Mouse (Mus musculus): ENCODE data around the gene Mrpl49. TPM values are rescaled to one million over a fixed set of nuclear protein-coding genes. Genes with fewer than 3 reads are reported as not detected.

The Mrpl49 gene
- polyA plus RNA-seq, 1 experiment from 2014 or later: 67.4 TPM

GRCm38 (mm10) chr19:6068951-6069350 is 11.4 kb upstream of the Mrpl49 start:
- WGBS: 74% methylated on average over 4 of the region's 4 CpGs
- H3K36me3 ChIP-seq (ENCODE audit: control insufficient read depth, insufficient read depth): peaks cover 25% of the 10 kb centered on the region
- H3K4me3 ChIP-seq (ENCODE audit: low read length): no peak overlapping the region

GRCm38 (mm10) chr19:6067724-6068415 is 10.3 kb upstream of the Mrpl49 start, which contains the start of gene Tm7sf2:
Gene Tm7sf2, minus strand, starts transcription at chr19:6068373.
- peak within 1 kb of the TSS; percentile 54 for H3K4me3 ChIP-seq (ENCODE audit: low read length)
- peak; percentile 92 for ATAC-seq (replicated peaks; ENCODE audit: extremely low read depth, insufficient read depth, low FRiP score)
- peak within 1 kb of the TSS; percentile 38 for H3K27ac ChIP-seq (ENCODE audit: low read length)
- no peaks in the 10 kb centered on the region for H3K27me3 ChIP-seq (ENCODE audit: control insufficient read depth, insufficient read depth, low read length)
- peak within 1 kb of the TSS; percentile 73 for H3K9ac ChIP-seq (ENCODE audit: low read length)
- peaks cover 16% of the 10 kb centered on the region for H3K4me1 ChIP-seq (ENCODE audit: control insufficient read depth, insufficient read depth, low read length)
- peak within 1 kb of the TSS; percentile 95 for H3K4me2 ChIP-seq (ENCODE audit: low read depth, low read length)
- H3K9me3 ChIP-seq (replicated peaks; ENCODE audit: control insufficient read depth, low read length): no peaks in the 10 kb centered on the region
- peaks cover 24% of the 10 kb centered on the region for H3K36me3 ChIP-seq (ENCODE audit: control insufficient read depth, insufficient read depth)
- 9% methylated on average over 33 of the region's 33 CpGs for WGBS

More at GRCm38 (mm10) chr19:6068951-6069350, 11.4 kb upstream of the Mrpl49 start:
- Histone ChIP-seq H3K9ac (ENCODE audit: low read length) (no peak overlapping the region), H3K4me2 (ENCODE audit: low read depth, low read length) (no peak overlapping the region), H3K4me1 (ENCODE audit: control insufficient read depth, insufficient read depth, low read length) (peaks cover 14% of the 10 kb centered on the region), H3K9me3 (replicated peaks; ENCODE audit: control insufficient read depth, low read length) (no peaks in the 10 kb centered on the region), H3K27ac (ENCODE audit: low read length) (no peak overlapping the region), H3K27me3 (ENCODE audit: control insufficient read depth, insufficient read depth, low read length) (no peaks in the 10 kb centered on the region)
- ATAC-seq (replicated peaks; ENCODE audit: extremely low read depth, insufficient read depth, low FRiP score): no peak

DNA sequence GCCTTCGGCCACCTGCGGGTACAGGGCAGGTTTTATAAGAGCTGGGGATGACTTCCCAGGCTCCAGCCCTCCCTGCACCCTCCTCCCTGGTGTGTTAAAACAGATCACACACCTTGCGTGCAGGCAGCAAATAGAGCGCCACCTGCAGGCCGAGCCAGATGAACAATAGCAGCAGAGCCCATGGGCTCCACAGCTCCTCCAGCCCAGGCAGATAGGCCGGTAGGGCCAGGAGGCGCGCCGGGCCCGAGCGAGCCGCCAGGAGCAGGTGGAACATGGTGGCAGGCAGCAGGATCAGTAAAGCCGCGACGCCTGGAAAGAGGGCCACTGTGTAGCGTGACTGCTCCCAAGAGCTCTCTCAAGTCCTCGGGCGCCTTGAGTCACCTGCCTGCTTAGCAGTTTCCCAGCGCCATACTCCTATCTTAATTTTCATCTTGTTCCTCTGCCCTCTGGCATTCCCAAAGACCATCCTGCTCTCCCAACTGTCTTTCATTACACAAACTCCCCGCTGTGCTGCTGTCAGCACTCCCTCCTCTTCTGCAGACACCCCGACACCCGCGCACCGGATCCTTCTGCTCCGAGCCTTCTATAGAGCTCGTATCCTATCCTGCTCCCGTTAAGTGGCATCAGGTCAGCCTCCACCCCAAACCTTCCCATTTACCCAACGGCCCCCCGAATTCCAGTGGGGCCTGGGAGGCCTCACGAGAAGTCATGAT is 9.6 kb upstream of the Mrpl49 start:
- Histone ChIP-seq H3K36me3 (ENCODE audit: control insufficient read depth, insufficient read depth) (peaks cover 21% of the 10 kb centered on the region), H3K9me3 (replicated peaks; ENCODE audit: control insufficient read depth, low read length) (no peaks in the 10 kb centered on the region), H3K4me1 (ENCODE audit: control insufficient read depth, insufficient read depth, low read length) (peaks cover 23% of the 10 kb centered on the region), H3K27me3 (ENCODE audit: control insufficient read depth, insufficient read depth, low read length) (no peaks in the 10 kb centered on the region), H3K4me2 (ENCODE audit: low read depth, low read length) (peak overlapping the region; percentile 95), H3K4me3 (ENCODE audit: low read length) (peak overlapping the region; percentile 54), H3K9ac (ENCODE audit: low read length) (peak overlapping the region; percentile 73), H3K27ac (ENCODE audit: low read length) (peak overlapping the region; percentile 21)
- ATAC-seq (replicated peaks; ENCODE audit: extremely low read depth, insufficient read depth, low FRiP score): peak; percentile 33
- under 1% methylated on average over 30 of the region's 30 CpGs for WGBS

DNA sequence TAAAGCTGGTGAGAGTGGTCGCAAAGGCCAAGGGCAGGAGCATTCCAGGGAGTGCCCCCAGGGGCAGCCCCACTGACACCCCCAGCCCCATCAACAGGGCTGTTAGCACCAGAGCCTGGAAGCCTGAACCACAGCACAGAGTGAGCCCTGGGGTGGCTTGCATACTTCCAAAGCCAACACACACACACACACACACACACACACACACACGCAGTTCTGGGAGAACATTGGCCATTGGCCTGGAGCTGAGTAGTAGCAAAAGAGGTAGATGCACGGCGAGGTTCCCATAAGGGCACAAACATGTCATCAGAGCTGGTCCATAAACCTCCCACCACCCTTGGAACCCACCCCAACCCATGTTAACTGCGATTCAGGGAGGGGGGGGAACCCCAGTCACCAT is 9.0 kb upstream of the Mrpl49 start:
- peaks cover 25% of the 10 kb centered on the region for H3K4me1 ChIP-seq (ENCODE audit: control insufficient read depth, insufficient read depth, low read length)
- peak overlapping the region; percentile 95 for H3K4me2 ChIP-seq (ENCODE audit: low read depth, low read length)
- no peaks in the 10 kb centered on the region for H3K27me3 ChIP-seq (ENCODE audit: control insufficient read depth, insufficient read depth, low read length)
- no peak for ATAC-seq (replicated peaks; ENCODE audit: extremely low read depth, insufficient read depth, low FRiP score)
- 24% methylated on average over 5 of the region's 5 CpGs for WGBS
- H3K9me3 ChIP-seq (replicated peaks; ENCODE audit: control insufficient read depth, low read length): no peaks in the 10 kb centered on the region
- peak overlapping the region; percentile 73 for H3K9ac ChIP-seq (ENCODE audit: low read length)
- peaks cover 21% of the 10 kb centered on the region for H3K36me3 ChIP-seq (ENCODE audit: control insufficient read depth, insufficient read depth)
- no peak overlapping the region for H3K27ac ChIP-seq (ENCODE audit: low read length)
- H3K4me3 ChIP-seq (ENCODE audit: low read length): peak overlapping the region; percentile 54

- Histone ChIP-seq H3K9me3 (replicated peaks; ENCODE audit: control insufficient read depth, low read length) (no peaks in the 10 kb centered on the region), H3K4me1 (ENCODE audit: control insufficient read depth, insufficient read depth, low read length) (peaks cover 33% of the 10 kb centered on the region)
- 91% methylated on average over 6 of the region's 6 CpGs for WGBS
These were observed 5.5 kb upstream of the Mrpl49 start for GRCm38 (mm10) chr19:6063081-6063480.

DNA sequence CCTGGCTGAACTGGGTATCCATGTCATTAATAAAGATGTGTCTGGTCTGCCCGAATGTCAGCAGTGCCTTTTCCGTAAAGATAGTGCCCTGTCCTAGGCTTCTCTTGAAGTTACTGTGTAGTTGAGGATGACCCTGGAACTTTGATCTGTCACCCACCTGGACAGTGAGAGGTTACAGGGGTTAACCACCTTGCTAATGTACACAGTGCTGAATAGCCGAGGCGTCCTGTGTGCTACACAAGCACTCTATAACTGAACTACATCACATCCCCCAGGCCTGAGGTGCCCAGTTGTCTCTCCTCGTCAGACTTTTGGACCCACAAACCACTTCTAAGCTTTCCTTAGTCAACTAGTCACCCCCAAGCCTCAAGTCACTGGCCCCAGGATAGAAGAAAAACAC is 4.8 kb upstream of the Mrpl49 start:
- H3K4me2 ChIP-seq (ENCODE audit: low read depth, low read length): peak overlapping the region; percentile 68
- 63% methylated on average over 5 of the region's 5 CpGs for WGBS
- H3K9me3 ChIP-seq (replicated peaks; ENCODE audit: control insufficient read depth, low read length): no peaks in the 10 kb centered on the region
- H3K27ac ChIP-seq (ENCODE audit: low read length): peak overlapping the region; percentile 78; the same call in 1 of the 2 replicates
- peaks cover 30% of the 10 kb centered on the region for H3K4me1 ChIP-seq (ENCODE audit: control insufficient read depth, insufficient read depth, low read length)
- H3K36me3 ChIP-seq (ENCODE audit: control insufficient read depth, insufficient read depth): peaks cover 11% of the 10 kb centered on the region; the same call in 1 of the 2 replicates
- ATAC-seq (replicated peaks; ENCODE audit: extremely low read depth, insufficient read depth, low FRiP score): no peak
- H3K9ac ChIP-seq (ENCODE audit: low read length): peak overlapping the region; percentile 89
- H3K4me3 ChIP-seq (ENCODE audit: low read length): peak overlapping the region; percentile 78
- no peaks in the 10 kb centered on the region for H3K27me3 ChIP-seq (ENCODE audit: control insufficient read depth, insufficient read depth, low read length)

More at GRCm38 (mm10) chr19:6063081-6063480, 5.5 kb upstream of the Mrpl49 start:
- Histone ChIP-seq H3K27me3 (ENCODE audit: control insufficient read depth, insufficient read depth, low read length) (no peaks in the 10 kb centered on the region), H3K4me2 (ENCODE audit: low read depth, low read length) (no peak overlapping the region), H3K4me3 (ENCODE audit: low read length) (no peak overlapping the region), H3K36me3 (ENCODE audit: control insufficient read depth, insufficient read depth) (peaks cover 11% of the 10 kb centered on the region; the same call in 1 of the 2 replicates), H3K27ac (ENCODE audit: low read length) (no peak overlapping the region), H3K9ac (ENCODE audit: low read length) (no peak overlapping the region)
- no peak for ATAC-seq (replicated peaks; ENCODE audit: extremely low read depth, insufficient read depth, low FRiP score)

- Histone ChIP-seq H3K9me3 (replicated peaks; ENCODE audit: control insufficient read depth, low read length) (no peaks in the 10 kb centered on the region), H3K9ac (ENCODE audit: low read length) (peak overlapping the region; percentile 89), H3K4me1 (ENCODE audit: control insufficient read depth, insufficient read depth, low read length) (peaks cover 27% of the 10 kb centered on the region), H3K27me3 (ENCODE audit: control insufficient read depth, insufficient read depth, low read length) (no peaks in the 10 kb centered on the region), H3K27ac (ENCODE audit: low read length) (peak overlapping the region; percentile 78), H3K4me2 (ENCODE audit: low read depth, low read length) (peak overlapping the region; percentile 68), H3K36me3 (ENCODE audit: control insufficient read depth, insufficient read depth) (peaks cover 11% of the 10 kb centered on the region; the same call in 1 of the 2 replicates), H3K4me3 (ENCODE audit: low read length) (peak overlapping the region; percentile 78)
- WGBS: under 1% methylated on average over 44 of the region's 44 CpGs
- no peak for ATAC-seq (replicated peaks; ENCODE audit: extremely low read depth, insufficient read depth, low FRiP score)
These were observed 4.2 kb upstream of the Mrpl49 start for GRCm38 (mm10) chr19:6061641-6062302.

DNA sequence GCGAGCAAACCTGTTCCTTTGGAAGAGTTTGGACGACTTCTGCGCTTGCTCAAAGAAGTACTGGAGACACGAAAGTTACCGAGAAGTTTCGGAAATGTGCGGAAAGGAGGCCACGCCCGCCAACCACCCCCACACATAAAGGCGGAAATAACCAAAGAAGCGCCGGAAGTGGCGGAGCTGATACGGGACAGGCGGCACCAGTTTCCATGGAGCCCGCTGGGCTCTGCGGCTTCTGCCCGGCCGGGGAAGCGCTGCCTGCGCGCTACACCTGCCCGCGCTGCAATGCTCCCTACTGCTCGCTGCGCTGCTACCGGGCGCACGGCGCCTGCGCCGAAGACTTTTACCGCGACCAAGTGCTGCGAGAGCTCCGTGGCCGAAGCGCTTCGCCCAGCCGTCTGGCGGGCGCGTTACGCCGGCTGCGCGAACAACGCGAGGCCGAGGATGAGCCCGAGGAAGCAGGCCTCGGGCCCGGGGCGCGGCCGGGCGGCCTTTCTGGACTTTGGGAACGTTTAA is 3.5 kb upstream of the Mrpl49 start, which contains the start of gene Znhit2:
Znhit2 (plus strand) TSS at position 172 of the 513 bp plus-strand sequence.
- WGBS: under 1% methylated on average over 58 of the region's 58 CpGs
- H3K4me3 ChIP-seq (ENCODE audit: low read length): peak within 1 kb of the TSS; percentile 78
- H3K9me3 ChIP-seq (replicated peaks; ENCODE audit: control insufficient read depth, low read length): no peaks in the 10 kb centered on the region
- peaks cover 11% of the 10 kb centered on the region; the same call in 1 of the 2 replicates for H3K36me3 ChIP-seq (ENCODE audit: control insufficient read depth, insufficient read depth)
- ATAC-seq (replicated peaks; ENCODE audit: extremely low read depth, insufficient read depth, low FRiP score): peak; percentile 73
- H3K27me3 ChIP-seq (ENCODE audit: control insufficient read depth, insufficient read depth, low read length): no peaks in the 10 kb centered on the region
- H3K9ac ChIP-seq (ENCODE audit: low read length): peak within 1 kb of the TSS; percentile 89
- peak within 1 kb of the TSS; percentile 78 for H3K27ac ChIP-seq (ENCODE audit: low read length)
- peak within 1 kb of the TSS; percentile 68 for H3K4me2 ChIP-seq (ENCODE audit: low read depth, low read length)
- peaks cover 30% of the 10 kb centered on the region for H3K4me1 ChIP-seq (ENCODE audit: control insufficient read depth, insufficient read depth, low read length)
